Mouse (Mus musculus): ENCODE measurements around the gene Gm49027. TPM values are rescaled to one million over a fixed set of nuclear protein-coding genes. Genes with fewer than 3 reads are reported as not detected.
"Not testable (repeated sequence)": the region's sequence is repeated elsewhere in the genome, so short reads cannot be mapped to it uniquely, and the experiment has no call there.

Gene Gm49027
- total RNA-seq (2021), result under 1 TPM in 1 of 2 experiments, not detected in 1; 0.83 TPM
- long read RNA-seq, experiment 1, partial matches to known transcripts, result 16 of 16 reads
- long read RNA-seq, experiment 1, other reads (novel, unspliced or antisense), result 0 of 16 reads
- long read RNA-seq, experiment 2, partial matches to known transcripts, result 33 of 33 reads
- long read RNA-seq, experiment 2, other reads (novel, unspliced or antisense), result 0 of 33 reads

DNA sequence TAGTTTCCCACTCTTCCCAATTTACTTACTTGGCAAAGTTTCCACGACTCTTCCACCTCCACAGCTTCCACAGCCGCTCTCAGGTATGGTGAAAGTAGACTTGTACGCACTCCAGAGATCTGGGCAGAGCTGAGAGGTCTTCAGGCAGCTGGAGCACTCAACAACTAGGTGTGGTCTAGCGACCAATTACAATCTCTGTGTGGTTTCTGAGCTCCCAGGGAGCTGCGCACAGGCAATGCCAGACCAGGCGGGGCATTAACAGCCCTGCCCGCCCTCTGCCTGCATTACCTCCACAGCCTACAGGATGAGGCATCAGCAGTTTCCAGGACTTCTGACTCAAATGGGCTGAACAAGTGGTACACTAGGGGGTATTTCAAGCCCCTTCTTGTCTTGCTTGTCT, at the start of gene Gm49027:
Gm49027 (minus strand) TSS at position 208 of the 400 bp plus-strand sequence.
- DNase-seq, result peak; percentile 3

DNA sequence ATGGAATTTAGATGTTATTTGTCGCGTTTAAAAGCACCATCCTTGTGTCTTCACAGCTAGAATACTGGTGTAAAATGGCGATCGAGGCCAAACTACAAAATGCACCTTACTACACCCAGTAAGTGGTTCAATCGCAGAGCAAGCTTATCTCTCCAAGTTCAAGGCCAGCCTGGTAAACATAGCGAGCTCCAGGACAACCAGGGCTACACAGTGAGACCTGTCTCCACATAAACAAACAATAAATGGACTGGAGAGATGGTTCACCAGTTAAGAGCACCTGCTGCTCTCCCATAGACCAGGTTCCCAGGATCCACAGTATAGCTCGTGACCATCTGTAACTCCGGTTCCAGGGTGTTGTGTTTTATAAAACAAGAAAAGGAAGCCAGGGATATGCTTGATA, 48.1 kb upstream of the Gm49027 start:
- DNase-seq, result no peak

DNA sequence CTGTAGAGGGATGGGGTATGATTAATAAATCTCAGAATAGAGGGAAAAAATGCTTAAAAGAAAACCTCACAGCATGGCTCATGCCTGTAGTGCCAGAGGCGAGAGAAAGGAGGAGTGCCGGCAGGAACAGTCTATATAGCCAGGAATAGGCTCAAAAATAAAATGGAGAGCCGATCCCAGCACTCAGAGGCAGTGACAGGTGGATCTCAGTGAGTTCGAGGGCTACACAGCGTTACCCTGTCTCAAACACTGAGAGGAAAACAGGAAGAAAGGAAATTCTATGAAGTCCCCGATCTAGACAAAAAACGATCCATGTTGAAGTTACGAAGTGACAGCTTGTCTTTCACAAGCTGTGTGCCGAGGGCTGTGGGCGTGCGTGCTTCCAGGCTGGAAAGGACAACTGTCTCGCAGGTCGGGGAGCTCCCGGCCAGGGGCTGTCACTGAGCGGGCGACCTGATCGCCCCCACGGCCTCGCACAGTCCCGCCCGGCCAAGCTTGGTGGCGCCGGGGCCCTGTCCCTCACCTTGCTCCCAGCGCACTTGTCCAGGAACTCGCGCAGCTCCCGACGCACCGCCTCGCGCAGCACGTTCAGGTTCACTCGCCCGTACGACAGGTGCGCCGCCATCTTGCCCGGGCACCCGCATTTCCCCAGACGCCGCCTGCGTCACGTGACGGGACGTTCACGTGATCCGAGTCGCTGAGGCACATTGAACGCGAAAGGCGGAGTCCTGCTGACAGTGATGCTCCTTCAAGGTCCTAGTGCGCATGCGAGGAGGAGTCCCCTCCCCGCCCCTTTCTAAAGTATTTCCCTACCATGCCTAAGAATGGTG, 47.3 kb upstream of the Gm49027 start, which contains the start of gene Vps33a:
Vps33a (minus strand) TSS at position 682 of the 830 bp plus-strand sequence.
- DNase-seq, result peak; percentile 96

DNA sequence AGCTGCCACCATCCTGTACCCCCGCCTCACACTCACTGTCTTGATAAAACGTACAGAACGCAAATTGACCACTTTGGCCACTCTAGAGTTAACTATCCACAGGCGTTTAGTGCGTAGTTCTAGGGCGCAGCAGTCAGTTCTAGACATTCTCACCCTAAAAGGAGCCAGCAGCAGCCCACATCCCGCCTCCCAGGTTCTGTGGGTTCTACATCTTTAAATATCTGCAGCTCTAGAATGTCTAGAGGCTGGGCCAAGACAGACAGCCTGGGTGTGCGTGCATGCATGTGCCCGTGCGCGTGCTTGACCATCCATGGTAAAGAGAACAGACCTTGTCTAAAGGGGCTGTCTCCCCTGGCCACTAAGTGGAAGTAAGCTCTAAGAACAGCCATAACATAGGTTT, 35.8 kb upstream of the Gm49027 start:
- no peak for DNase-seq

DNA sequence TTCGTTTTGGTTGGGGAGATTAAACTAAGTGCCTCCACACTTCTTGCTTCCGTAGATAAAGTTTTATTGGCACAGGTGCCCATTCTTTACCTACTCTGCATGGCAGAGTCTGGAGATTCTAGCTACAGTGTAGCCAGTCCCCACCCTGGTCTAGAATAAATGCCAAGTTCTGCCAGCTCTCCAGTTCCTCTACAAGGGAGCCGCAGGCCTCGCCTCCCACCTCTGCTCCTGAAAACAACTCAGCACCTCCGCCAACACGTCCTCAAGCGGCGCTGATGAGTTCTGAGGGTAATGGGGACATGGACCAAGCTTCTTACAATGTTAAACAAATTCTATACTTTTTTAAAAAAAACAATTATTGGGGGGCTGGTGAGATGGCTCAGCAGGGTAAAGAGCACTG, 34.3 kb upstream of the Gm49027 start:
- DNase-seq, result no peak

DNA sequence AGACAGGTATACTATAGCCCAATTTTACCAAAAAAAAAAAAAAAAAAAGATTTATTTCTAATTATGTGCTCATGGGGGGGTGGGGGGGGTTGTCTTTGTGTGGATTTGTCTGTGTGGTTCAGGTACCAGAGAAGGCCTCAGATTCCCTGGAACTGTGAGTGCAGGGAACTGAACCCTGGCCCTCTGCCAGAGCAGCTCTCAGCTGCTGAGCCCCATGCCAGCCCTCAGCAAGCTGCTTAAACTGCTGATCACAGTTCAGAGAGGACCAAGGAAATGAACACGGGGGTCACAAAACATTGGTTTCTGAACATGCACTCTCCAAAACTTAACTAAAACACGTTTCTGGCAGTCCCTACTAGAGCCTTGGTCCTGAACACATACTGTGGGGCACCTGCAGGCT, 31.2 kb upstream of the Gm49027 start:
- DNase-seq, result peak; percentile 45

DNA sequence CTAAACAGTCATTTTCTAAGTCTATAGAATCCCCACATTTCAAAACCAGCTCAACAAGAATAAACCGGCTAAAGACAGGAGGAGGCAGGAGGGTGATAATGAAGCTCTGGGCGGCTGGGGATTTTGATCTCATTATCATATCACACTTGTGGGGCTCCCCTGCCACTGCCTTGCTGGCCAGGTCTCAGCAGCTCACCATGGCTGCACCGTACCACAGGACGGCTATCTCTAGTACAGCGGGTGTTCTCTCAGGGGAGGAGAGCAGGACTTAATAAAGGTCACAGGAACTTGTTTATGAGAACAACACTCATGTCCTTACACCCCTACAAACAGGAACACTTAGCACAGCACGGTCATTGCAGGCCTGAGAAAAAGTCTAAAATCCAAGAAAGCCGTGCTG, 30.4 kb upstream of the Gm49027 start:
- DNase-seq, result no peak

DNA sequence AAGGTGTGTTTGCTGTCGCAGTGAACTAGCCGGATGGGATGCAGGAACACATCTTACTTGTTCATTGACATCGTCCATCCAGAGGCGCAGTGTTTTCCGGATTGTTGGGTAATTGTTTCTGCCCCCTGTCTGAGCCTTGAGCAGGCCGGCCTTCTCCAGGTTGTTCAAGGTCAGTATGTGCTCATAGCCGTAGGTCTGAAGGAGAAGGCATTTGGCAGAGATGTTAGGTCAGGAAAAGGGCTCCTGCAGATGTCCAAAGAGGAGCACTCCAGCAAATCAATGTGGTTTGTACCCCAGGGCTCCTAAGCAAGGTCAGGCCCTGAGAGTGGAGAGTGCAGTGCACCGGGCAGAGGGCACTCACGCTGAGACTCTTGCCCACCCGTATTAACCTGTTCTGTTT, 8.5 kb upstream of the Gm49027 start:
- peak; percentile 3 for DNase-seq

DNA sequence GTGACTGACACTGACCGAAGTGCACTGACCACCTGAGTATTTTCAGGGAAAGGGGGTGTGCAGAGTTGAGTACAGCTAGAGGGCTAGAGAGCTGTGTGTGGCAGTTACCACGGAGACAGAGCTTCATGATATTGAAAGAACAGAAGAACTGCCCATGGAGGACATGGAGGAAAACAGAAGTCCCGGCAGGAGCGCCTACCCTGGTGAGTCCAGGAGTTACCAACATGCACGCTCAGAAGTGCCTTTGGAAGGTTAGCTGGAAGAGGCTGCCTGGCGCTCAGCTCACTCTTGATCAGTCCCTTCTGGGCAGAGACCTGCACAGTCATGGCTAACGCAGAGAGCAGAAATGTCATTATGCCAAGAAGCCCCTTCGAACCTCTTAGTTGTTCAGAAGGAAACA, 4.8 kb upstream of the Gm49027 start:
- peak; percentile 3 for DNase-seq

DNA sequence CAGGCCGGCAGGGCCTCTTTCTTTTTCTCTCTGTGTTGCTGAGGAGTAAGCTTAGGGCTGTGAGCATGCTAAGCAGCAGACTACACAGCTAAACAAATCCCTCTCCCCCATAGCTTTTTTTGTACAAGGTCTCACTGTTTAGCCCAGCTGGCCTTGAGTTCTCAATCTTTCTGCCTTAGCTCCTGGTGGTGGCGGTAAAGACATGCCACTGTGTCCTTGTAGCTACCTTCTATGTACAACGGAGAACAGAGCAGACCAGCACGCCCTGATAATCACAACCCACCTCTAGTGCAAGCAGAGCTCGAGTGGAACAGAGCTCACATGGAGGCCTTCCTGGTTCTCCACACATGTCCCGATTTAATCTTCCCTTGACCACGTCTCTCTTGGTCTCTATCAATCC, 3.4 kb upstream of the Gm49027 start:
- DNase-seq, result peak; percentile 3

DNA sequence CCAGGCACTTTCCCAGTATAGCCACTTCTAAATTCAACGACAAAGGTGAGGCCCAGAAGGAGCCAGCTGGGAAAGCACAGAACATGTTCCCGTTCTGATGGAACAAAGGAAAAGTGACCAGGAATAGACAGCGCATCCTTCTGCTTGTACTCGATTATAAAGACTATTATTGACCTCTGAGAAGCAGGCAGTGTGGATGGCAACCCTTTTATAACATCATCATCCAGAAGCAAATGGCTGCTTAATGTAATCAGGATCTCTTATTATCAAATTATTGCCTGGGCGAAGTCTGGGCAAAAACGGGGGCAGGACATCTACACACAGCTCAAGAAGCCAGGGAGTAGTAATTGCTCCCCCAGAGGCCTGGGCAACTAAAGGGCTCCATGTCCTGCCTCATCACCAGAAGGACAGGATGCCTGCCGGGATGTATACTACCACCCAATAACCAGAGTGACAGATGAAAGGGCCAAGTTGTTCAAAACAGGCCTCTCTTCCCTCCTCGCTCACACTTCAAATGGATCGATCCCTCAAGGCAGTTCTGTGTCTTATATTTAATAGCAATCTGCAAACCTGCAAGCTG, 718 bp upstream of the Gm49027 start:
- peak; percentile 2 for DNase-seq

DNA sequence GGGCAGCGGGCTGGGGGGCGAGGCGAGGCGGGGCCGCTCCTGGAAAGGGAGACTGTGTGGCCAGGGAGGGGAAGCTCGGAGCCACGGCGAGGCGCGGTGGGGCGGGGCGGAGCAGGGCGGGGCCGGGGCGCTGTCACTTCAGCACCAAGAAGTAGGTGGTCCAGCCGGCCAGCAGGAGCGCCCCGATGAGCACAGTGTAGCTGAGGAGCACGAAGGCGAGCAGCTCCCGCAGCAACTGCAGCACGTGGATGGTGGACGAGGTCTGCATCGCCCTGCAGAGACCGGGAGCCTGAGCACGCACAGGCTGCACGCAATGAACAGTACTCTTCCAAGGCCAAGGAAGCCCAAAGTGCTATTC, 916 bp downstream of the Gm49027 start:
- no peak for DNase-seq

DNA sequence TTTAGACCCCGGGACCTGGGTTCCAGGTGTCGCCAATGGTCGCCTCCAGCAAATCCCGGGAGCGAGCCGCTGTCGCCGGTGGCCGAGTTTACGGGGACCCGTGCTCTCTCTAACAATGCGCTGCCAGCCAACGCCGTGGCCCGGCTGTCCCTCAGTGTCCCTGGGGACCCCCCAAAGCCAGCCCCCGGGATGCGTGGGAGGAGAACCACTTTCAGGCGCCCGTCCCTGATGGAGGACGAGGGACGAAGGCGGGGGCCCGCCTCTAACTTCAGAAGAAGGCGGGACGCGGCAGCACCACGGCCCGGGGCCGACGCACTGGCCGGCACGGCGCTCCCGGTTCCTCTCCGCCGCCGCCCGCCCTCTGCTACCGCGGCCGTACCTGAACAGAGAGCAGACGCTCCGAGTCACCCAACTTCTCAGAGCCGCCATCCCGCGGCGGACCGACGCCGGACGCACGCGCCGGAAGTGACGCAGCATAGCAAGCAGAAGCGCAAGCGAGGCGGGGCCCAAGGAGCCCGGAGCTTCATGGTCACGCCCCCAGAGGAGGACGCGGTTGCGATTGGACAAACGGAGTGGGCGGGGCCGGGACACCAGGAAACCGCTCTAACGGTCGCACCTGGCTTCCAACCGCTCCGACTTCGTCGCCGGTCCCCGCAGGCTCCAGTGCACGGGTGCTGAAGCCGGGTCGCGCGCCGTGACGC, 1.4 kb downstream of the Gm49027 start, which contains the start of gene Diablo:
Diablo (minus strand) TSS at position 485 of the 701 bp plus-strand sequence.
- peak; percentile 97 for DNase-seq

DNA sequence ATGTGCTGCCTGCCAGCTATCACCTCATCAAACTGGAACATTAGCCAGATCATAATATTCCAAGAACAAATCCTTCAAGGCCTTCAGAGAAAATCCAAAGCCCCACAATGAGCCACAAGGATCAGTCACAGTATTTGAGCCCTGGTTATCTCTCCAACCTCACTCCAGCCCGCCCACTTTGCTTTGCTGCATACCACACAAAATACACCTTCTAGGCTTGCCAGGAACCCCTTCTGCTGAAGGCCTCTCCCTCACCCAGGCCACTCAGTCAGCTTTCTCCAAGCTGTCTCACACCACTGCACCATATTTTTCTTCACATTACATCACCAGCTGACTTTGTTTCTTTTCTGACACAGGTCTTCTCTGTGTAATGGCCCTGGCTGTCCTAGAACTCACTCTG, 3.1 kb downstream of the Gm49027 start:
- DNase-seq, result peak; percentile 2

DNA sequence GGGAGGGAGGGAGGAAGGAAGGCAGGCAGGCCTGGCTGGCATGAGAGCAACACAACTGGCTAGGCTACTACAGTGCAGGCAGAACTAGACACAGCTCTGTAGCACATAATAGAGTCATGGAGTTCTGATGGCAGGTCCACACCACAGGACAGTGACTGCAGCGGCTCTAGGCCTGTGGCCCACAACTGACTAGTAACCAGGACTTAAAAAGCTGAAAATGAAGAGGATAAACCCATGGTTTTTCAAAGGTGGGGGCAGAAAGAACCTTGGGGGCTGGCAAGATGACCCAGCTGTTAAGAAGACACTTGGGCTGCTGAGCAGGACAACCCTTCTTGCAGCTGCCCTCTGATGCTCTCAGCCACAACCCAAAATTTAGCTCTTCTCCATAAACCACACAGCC, 3.7 kb downstream of the Gm49027 start:
- peak; percentile 4 for DNase-seq

DNA sequence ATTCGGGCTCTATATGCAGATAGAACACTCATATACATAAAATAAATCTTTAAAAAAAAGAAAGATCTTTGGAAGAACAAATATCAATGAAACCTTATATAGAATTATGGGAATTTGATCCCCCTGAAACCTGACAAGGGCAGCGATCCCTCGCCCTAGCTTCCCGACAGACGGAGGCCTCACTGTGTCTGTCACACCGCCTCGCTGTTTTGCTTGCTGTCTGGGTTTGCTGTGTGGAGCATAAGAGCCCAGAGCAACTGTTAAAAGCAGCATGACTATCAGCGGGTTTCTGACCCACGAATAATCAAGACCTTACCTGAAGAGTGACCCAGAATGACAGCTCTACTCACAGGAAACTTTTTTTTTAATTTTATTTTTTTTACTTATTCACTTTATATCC, 4.6 kb downstream of the Gm49027 start:
- DNase-seq, result peak; percentile 2

DNA sequence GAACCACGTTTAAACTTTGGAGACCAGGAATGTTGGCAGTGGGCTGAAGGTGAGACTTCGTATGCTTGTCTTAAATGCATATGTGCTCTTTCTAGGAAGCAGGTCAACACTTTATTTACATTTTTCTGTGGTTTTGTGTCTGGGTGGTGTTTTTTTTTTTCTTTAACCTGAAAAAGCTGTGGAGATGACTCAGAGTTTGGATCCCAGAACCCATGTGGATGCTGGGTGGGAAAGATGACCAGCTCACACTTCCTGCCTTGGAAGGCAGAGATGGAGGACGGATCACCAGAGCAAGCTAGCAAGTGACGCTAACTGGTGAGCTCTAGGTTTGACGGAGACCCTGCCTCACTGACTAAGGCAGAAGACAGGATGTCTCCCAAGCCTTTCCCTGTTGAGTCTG, 10.4 kb downstream of the Gm49027 start:
- no peak for DNase-seq

DNA sequence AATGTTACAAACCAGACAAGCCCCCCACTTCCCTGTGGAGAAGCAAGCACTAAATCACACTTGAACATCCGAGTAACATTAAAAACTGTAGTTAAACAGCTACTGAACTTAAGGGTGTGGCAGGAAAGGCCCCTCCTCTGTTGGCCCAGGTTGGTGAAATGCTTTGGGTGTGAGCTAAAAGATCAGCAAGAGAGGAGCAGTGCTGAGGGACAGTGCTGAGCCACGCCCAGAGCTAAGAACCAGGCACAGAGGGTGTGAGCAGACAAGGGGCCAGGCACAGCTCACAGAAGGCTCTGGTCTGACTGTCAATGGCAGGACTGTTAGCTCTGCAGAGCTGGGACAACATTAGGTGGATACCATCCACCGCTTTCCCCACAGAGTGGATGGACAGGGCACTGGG, 13.2 kb downstream of the Gm49027 start:
- no peak for DNase-seq

DNA sequence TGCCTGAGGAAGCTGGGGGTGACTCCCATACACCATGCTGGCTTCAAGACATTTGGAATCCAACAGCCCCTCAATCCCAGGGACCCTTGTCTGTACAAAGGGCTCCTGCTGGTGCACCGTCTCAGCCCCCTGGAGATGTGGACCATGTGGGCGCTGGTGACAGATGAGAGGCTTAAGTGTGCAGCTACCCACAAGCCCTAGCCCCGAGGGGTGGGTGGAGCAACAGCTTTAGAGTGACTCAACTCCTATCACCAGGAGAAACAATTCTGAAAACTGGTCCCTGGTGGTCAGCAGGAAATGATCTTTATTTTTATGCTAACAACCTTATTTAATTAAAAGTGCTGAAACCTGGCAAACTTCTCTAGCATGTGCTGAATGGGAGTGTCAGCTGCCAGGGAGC, 13.9 kb downstream of the Gm49027 start:
- not testable (repeated sequence) for DNase-seq

DNA sequence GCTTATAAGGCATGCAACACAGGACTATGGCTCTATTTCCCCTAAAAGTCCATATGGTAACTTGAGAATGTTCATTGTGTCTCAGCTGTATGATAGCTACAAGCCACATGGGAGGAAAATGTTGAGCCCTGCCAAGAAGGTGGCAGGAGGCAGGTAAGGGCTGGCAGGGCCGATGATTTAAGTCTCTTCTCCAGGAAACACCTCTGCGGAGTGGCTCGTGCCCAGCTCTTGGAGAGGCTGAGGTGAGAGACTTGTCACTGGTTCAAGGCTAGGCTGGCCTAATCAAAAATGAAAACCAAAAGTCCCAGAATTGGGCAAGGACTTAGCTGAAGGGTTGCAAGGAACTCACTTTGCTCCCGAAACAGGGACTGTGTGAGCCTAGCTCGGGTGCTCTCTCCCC, 15.1 kb downstream of the Gm49027 start, which contains the start of gene B3gnt4:
B3gnt4 (plus strand) TSS at position 301 of the 400 bp plus-strand sequence.
- no peak for DNase-seq

DNA sequence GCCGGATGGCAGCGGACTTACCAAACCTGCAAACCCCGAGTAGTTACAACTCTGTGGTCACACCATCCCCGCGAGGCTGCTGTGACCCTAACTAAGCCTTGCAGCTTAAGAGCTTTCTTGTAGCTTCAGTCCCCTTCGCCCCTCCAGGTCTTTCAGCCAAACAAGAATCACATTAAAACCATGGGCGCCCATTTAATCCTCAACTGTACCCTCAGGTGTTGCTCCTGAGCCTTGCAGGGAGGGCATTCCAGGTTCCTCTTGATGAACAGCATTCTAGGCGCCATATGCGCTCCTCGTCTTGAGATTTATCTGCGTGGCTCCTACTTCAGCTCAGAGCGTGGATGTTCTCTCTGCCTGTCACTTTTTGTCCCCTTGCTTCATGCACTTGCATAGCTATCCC, 16.4 kb downstream of the Gm49027 start:
- no peak for DNase-seq

DNA sequence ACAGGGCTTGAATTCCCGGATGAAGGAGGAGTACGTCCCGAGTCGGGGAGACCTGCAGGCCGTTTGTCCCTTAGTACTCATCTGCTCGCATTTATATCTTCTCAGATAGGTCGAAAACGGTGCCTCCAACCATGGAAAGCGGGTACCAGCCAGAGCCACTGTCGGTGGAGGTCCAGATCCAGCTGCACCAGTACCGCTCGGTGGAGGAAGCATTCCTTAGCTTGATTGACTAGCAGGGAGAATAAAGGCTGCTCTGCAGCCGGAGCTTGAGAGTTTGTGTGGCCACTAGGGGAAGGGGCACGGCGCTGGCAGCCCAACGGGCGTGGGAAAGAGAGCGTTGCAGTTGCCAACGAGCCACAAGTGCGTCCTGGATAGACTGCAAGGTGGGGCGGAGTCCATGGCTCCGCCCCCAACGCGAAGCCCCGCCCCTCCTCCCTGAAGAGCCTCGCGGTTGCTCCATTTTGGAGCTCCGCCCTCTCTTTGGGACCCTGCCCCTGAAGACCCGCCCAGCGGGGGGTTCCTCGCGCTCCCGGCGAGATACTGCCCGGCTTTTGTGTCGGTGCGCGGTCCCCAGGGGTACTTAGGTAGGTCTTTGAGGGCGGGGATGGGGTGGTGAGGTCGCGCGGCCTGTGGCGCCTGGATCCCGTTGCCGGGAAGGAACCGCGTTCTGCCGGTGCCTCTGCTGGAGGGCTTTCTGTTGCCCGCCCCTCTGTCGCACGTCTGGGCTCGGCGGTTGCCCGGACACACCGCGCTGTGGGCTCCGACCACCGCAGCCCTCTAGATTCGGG, 17.2 kb downstream of the Gm49027 start:
- DNase-seq, result peak; percentile 71

Data from gastrocnemius, postnatal 25 days (tissue).